Mouse (Mus musculus) spleen, adult 2 months (tissue): Measurements from ENCODE around the gene Rslcan18.
"Not testable (repeated sequence)": the region's sequence is repeated elsewhere in the genome, so short reads cannot be mapped to it uniquely, and the experiment has no call there.

ENCODE experiments used
- CTCF ChIP-seq: fragments of 200-500 bp; IDR thresholded peaks from 2 replicates; pipeline ENCODE4 v1.5.1; 2011; ENCODE audit warnings: mild to moderate bottlenecking, inconsistent platforms; ENCODE audit not compliant: insufficient read depth, insufficient read length, insufficient replicate concordance; ENCODE audit errors: extremely low read depth
- POLR2A ChIP-seq: fragments of 200-500 bp; IDR thresholded peaks from 2 replicates; pipeline ENCODE4 v1.6.1; 2011; ENCODE audit warnings: low read depth, low read length, inconsistent platforms

DNA sequence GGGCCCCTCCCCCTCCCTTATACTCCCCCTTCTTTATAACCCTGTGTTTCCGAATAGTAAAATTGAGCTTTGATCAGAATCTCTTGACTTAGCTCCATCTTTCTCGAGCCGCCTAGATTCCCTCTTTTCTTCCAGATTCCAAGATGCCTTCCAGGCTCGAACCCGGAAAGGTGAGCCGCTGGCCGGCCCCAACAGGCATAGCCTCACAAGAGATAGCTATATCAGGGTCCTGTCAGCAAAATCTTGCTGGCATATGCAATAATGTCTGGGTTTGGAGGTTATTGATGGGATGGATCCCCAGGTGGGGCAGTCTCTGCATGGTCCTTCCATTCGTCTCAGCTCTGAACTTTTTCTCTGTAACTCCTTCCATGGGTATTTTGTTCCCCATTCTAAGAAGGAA lies at the start of gene Rslcan18:
- not testable (repeated sequence) for TF ChIP-seq CTCF, POLR2A
